Mouse (Mus musculus) kidney, embryonic 16.5 days (tissue): ENCODE results near the gene Art2b. TPM values are rescaled to one million over a fixed set of nuclear protein-coding genes. Genes with fewer than 3 reads are reported as not detected.

Source experiments
- polyA plus RNA-seq: library from polyadenylated mRNA; unstranded; fragments of >200 nt; fragmentation: Nextera tagmentation; extraction: Ambion mirVana; gene quantifications from 2 replicates; pipeline ENCODE4 v1.2.1, GENCODE M21; 2015

The Art2b gene
- polyA plus RNA-seq, 1 experiment from 2014 or later, result not detected

Other genes starting within 250 kb of the Art2b start
- 106 and 112 TPM in 2 replicates for gene Arap1, start 237.5 kb downstream of the Art2b start, polyA plus RNA-seq
- 9.9 TPM in 1 of 2 replicates, not detected in the other for gene Gm45837, start 174.7 kb downstream of the Art2b start, polyA plus RNA-seq
- gene Pde2a, start 163.9 kb downstream of the Art2b start, polyA plus RNA-seq, result 31.6 and 46.5 TPM in 2 replicates
- 67.2 and 69.0 TPM in 2 replicates for gene Clpb, start 78.0 kb upstream of the Art2b start, polyA plus RNA-seq
- 0.19 and 0.75 TPM in 2 replicates for gene Phox2a, start 232.7 kb upstream of the Art2b start, polyA plus RNA-seq